In genomic region chr19:4854552-4855469, GRCm38 (mm10) we compare ENCODE assay signal across 8 mouse cellular contexts. TPM values are rescaled to one million over a fixed set of nuclear protein-coding genes. Genes with fewer than 3 reads are reported as not detected.
A peak's percentile ranks its signal among the peaks of the same experiment; 100 is the strongest.
DNase-seq lines count a peak whose midpoint lies in the region; ATAC-seq lines count a peak whose summit lies in the region.

Gene Ctsf, plus strand, starts transcription at chr19:4855130.

- H3K9me3 ChIP-seq in hindbrain, embryonic 12.5 days (replicated peaks): no peaks in the 10 kb centered on the region
- H3K9me3 ChIP-seq in lung, embryonic 15.5 days: no peaks in the 10 kb centered on the region

- H3K27me3 ChIP-seq in hindbrain, embryonic 12.5 days: peaks cover 5% of the 10 kb centered on the region; the same call in 1 of the 2 replicates
- H3K27me3 ChIP-seq in lung, embryonic 15.5 days: peaks cover 23% of the 10 kb centered on the region; the same call in 1 of the 2 replicates

- peak within 1 kb of the TSS; percentile 91 for H3K4me2 ChIP-seq in hindbrain, embryonic 12.5 days (replicated peaks)
- H3K4me2 ChIP-seq in lung, embryonic 15.5 days: peak within 1 kb of the TSS; percentile 95

- H3K4me1 ChIP-seq in hindbrain, embryonic 12.5 days: peaks cover 14% of the 10 kb centered on the region
- peaks cover 10% of the 10 kb centered on the region for H3K4me1 ChIP-seq in lung, embryonic 15.5 days

- DNase-seq in adrenal gland, adult 18-20 months (ENCODE audit: low spot score in 2 of 2): peak; percentile 85 to 88
- DNase-seq in frontal cortex, postnatal 36 days (ENCODE audit: low spot score in 2 of 2): peak; percentile 88 to 92
- peak; percentile 84 to 89 for DNase-seq in layer of hippocampus, postnatal 10 days (ENCODE audit: low spot score in 2 of 2)
- peak; percentile 88 for DNase-seq in ovary, postnatal 36 days (ENCODE audit: low spot score)
- DNase-seq in urinary bladder, postnatal 10 days (ENCODE audit: low spot score): peak; percentile 51

- peak within 1 kb of the TSS; percentile 31; the same call in 1 of the 2 replicates for H3K27ac ChIP-seq in hindbrain, embryonic 12.5 days
- H3K27ac ChIP-seq in lung, embryonic 15.5 days: no peak within 1 kb of the TSS

- ATAC-seq in common myeloid progenitor, adult 5-6 weeks (replicated peaks; ENCODE audit: low read depth, poor library complexity, severe bottlenecking): peak; percentile 84
- ATAC-seq in hindbrain, embryonic 12.5 days (ENCODE audit: low FRiP score): peak; percentile 91
- ATAC-seq in lung, embryonic 15.5 days (ENCODE audit: borderline replicate concordance, extremely low read depth, low FRiP score, low TSS enrichment): peak; percentile 89; the same call in 1 of the 2 replicates

- H3K9ac ChIP-seq in hindbrain, embryonic 12.5 days: peak within 1 kb of the TSS; percentile 67
- peak within 1 kb of the TSS; percentile 52 for H3K9ac ChIP-seq in lung, embryonic 15.5 days

- 5% methylated on average over 45 of the region's 45 CpGs for WGBS in hindbrain, embryonic 12.5 days
- 3% methylated on average over 45 of the region's 45 CpGs for WGBS in lung, embryonic 15.5 days

- 0 out of 2 replicates have a peak, but pooled peaks cover 4% of the 10 kb centered on the region for H3K36me3 ChIP-seq in hindbrain, embryonic 12.5 days
- no peaks in the 10 kb centered on the region for H3K36me3 ChIP-seq in lung, embryonic 15.5 days

- H3K4me3 ChIP-seq in hindbrain, embryonic 12.5 days: peak within 1 kb of the TSS; percentile 57
- peak within 1 kb of the TSS; percentile 51 for H3K4me3 ChIP-seq in lung, embryonic 15.5 days

RNA-seq across cellular contexts. Expression of gene Ctsf, which starts in this region (rescaled TPM):
- 100 to 1,000 TPM; 318 to 345 TPM for total RNA-seq in adrenal gland, adult 18-20 months (2021)
- 4.7 and 11.5 TPM in 2 replicates for total RNA-seq in common myeloid progenitor, adult 5-6 weeks (2017)
- 56.3 and 57.4 TPM in 2 replicates for polyA plus RNA-seq in hindbrain, embryonic 12.5 days (2016; fragmentation: Nextera tagmentation; extraction: Ambion mirVana)
- 100 to 1,000 TPM in 1 of 2 experiments, 10 to 100 TPM in 1; 95.2 to 102 TPM for total RNA-seq in layer of hippocampus, postnatal 10 days (2021)
- polyA plus RNA-seq in lung, embryonic 15.5 days (2015; fragmentation: Nextera tagmentation; extraction: Ambion mirVana): 21.8 and 25.3 TPM in 2 replicates
